In genomic region chr2:166359995-166360394, GRCm38 (mm10) we compare ENCODE assay signal across 11 mouse cellular contexts.
A peak's percentile ranks its signal among the peaks of the same experiment; 100 is the strongest.
DNase-seq lines count a peak whose midpoint lies in the region; ATAC-seq and TF ChIP-seq lines count a peak whose summit lies in the region.
"Had no signal": no experiment of that assay in that cellular context is flagged by ENCODE, and none has a peak within 500 bp of the region (broad histone marks: within the 10 kb centered on the region; RNA-seq: fewer than 3 reads in every experiment).

No protein-coding gene starts in this region.

- H3K4me1 ChIP-seq in cortical plate, adult 2 months (ENCODE audit: control insufficient read depth, insufficient read depth, low read length): no peaks in the 10 kb centered on the region
- peaks cover 39% of the 10 kb centered on the region for H3K4me1 ChIP-seq in midbrain, embryonic 13.5 days (replicated peaks)
- H3K4me1 ChIP-seq: liver, embryonic 13.5 days had no signal

- H3K4me2 ChIP-seq in midbrain, embryonic 13.5 days (replicated peaks): peak overlapping the region; percentile 9; the same call in 1 of the 2 replicates
- H3K4me2 ChIP-seq: liver, embryonic 13.5 days had no signal

- H3K27ac ChIP-seq in cortical plate, adult 2 months (ENCODE audit: insufficient read depth, low read length): 0 out of 2 replicates have a peak overlapping the region, but pooled peaks have one; percentile 19
- peak overlapping the region; percentile 83 for H3K27ac ChIP-seq in midbrain, embryonic 13.5 days
- H3K27ac ChIP-seq: liver, embryonic 13.5 days had no signal

- peaks cover 39% of the 10 kb centered on the region for H3K27me3 ChIP-seq in midbrain, embryonic 13.5 days
- H3K27me3 ChIP-seq: liver, embryonic 13.5 days had no signal

- H3K4me3 ChIP-seq in cortical plate, adult 2 months (ENCODE audit: insufficient read depth, low read length): no peak overlapping the region
- H3K4me3 ChIP-seq in midbrain, embryonic 13.5 days (replicated peaks): no peak overlapping the region
- H3K4me3 ChIP-seq: erythroblast, embryonic 14.5 days; liver, embryonic 13.5 days had no signal

- intact Hi-C loops in left cerebral cortex, postnatal 4 days (cut with DNase I): no loop called here

- peak; percentile 59 for DNase-seq in left cerebral cortex, postnatal 4 days
- DNase-seq in left cerebral cortex, adult 8-10 months (ENCODE audit: low spot score in 2 of 2): no peak
- DNase-seq in gonadal fat pad, adult 2 months (ENCODE audit: low read depth): peak; percentile 6
- no peak for DNase-seq in embryo, embryonic 9.5 days (ENCODE audit: extremely low spot score)
- DNase-seq in adrenal gland, adult 8-10 months: no peak
- DNase-seq: kidney, adult 11 months; liver, embryonic 13.5 days had no signal

- WGBS in midbrain, embryonic 13.5 days: 15% methylated on average over 13 of the region's 13 CpGs

- no peak overlapping the region for H3K9ac ChIP-seq in midbrain, embryonic 13.5 days (replicated peaks)
- H3K9ac ChIP-seq: liver, embryonic 13.5 days had no signal

- no peaks in the 10 kb centered on the region for H3K9me3 ChIP-seq in midbrain, embryonic 13.5 days
- H3K9me3 ChIP-seq: liver, embryonic 13.5 days had no signal

- H3K36me3 ChIP-seq in midbrain, embryonic 13.5 days: no peaks in the 10 kb centered on the region
- H3K36me3 ChIP-seq: liver, embryonic 13.5 days had no signal

- no peak for TF ChIP-seq POLR2A in cortical plate, adult 2 months (IDR thresholded peaks at IDR 0.05; ENCODE audit: extremely low read depth, insufficient read depth, low read length)

- TF ChIP-seq CTCF in cortical plate, adult 2 months (IDR thresholded peaks at IDR 0.05; ENCODE audit: extremely low read depth, insufficient read depth, low read length): no peak

- peak; percentile 87 for ATAC-seq in midbrain, embryonic 13.5 days
- no peak for ATAC-seq in megakaryocyte-erythroid progenitor cell, adult 5-6 weeks (replicated peaks; ENCODE audit: low FRiP score, low TSS enrichment, poor library complexity, severe bottlenecking)

Comparison
In these comparisons a context has a peak if more than half of its experiments do, and no peak if none do; other contexts are left out.
1. DNase-seq: peak in left cerebral cortex, postnatal 4 days (single experiment) and gonadal fat pad, adult 2 months (single experiment); none in left cerebral cortex, adult 8-10 months (0 of 2), embryo, embryonic 9.5 days (single experiment) and adrenal gland, adult 8-10 months (single experiment).